Mouse (Mus musculus): ENCODE measurements around the gene Vmn2r79.
"Not testable (repeated sequence)": the region's sequence is repeated elsewhere in the genome, so short reads cannot be mapped to it uniquely, and the experiment has no call there.

Gene Vmn2r79

DNA sequence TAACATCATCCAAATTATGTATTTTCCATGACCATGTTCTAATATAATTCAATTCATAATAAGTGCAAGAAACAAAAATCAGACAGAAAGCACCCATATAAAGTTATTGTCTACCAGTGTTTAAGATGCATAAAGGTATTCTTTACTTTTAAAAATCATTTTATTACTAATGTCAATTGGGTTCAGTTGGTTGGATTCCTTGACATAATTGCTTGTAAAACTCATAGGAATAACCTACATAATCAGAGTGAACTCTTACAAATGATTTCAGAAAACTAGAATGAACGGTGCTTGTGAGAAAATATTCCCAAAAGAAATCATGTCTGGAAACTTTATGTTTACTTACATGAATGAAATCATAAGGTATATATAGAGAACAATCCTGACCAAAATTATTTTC is at the start of gene Vmn2r79:
TSS of gene Vmn2r79 (plus strand) at position 301 of the 400 bp plus-strand sequence.
- not testable (repeated sequence) for DNase-seq (ENCODE audit: low spot score)

DNA sequence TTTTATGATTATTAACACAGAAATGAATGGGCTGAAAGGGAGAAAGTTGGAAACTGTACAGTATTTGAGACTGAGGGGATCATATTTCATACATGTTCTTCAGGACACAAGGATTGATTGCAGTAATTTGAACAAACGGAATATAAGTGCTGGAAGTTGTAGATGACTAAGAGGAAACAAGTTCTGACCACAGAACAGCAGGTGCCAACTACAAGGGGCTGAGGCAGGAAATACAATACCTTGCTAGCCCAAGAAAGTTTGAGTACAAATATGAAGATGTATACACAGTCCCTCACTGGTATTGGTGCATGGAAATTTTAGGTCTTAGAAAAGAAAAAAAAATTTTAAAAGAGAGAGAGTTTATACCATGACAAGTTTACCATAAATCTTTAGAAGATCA is 1.2 kb upstream of the Vmn2r79 start:
- DNase-seq (ENCODE audit: low spot score): no peak

DNA sequence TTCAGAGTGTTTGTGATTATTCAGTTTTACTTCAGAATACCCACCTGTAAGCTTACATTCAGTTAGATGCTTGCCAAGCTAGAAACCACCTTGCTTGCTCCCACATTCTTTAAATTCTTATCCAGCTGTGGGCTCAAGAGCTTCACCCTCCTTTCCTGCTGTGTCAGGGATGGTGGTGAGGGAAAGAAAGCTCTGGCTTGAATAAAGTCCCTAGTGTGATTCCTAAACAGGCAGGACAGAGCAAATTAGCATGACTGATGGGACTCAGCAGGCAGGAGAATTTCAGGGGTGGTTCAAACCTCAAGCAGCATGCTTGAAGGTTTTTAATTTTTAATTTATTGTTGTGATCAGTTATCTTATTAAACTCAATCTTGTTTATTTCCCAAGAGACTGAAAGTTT is 30.6 kb downstream of the Vmn2r79 start:
- DNase-seq (ENCODE audit: low spot score): not testable (repeated sequence)

DNA sequence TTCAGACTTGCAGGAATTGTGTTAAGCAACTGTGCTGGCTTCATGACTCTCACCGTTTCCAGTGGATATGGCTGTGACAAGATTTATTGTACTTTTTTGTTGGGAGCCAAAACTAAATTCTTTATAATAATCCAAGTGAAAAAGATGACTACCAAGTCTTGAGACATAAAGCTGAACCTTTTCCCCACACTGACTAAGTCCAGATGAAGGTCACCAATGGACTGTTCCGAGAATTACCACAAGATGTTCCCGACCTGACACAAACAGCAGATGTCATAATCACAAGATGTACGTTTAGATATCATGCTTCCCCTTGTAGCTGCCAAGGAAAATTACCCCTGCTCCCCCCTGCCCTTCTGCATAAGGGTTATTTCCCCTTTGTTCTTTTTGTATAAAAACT is 67.7 kb downstream of the Vmn2r79 start:
- no peak for DNase-seq (ENCODE audit: low spot score)
